Mouse (Mus musculus): ENCODE results near the gene Clcc1. TPM values are rescaled to one million over a fixed set of nuclear protein-coding genes. Genes with fewer than 3 reads are reported as not detected.
"Not testable (repeated sequence)": the region's sequence is repeated elsewhere in the genome, so short reads cannot be mapped to it uniquely, and the experiment has no call there.

Clcc1 gene
- polyA plus RNA-seq, 1 experiment from 2014 or later, result 49.7 TPM

DNA sequence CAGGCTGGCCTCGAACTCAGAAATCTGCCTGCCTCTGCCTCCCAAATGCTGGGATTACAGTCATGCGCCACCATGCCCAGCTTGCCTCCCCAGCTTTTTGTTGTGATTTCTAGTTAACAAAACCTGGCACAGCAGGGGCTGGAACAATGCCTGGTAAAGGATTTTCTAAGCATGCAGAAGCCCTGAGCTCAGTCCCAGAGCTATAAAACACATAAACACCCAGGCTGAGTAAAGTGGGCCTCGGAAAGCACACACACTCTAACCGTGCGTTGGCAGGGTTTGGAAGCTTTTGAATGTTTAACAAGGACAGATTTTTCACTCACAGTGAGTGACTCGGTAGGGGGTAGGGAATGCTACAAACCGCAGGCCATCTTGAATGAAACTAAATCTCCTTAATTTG is 7.7 kb upstream of the Clcc1 start:
- Histone ChIP-seq H3K4me3 (ENCODE audit: low read depth, low read length) (no peak overlapping the region), H3K36me3 (replicated peaks; ENCODE audit: insufficient read depth, low read length) (no peaks in the 10 kb centered on the region), H3K4me1 (ENCODE audit: insufficient read depth) (no peaks in the 10 kb centered on the region), H3K27me3 (ENCODE audit: insufficient read depth, low read length) (no peaks in the 10 kb centered on the region), H3K27ac (ENCODE audit: low read depth) (no peak overlapping the region), H3K9me3 (ENCODE audit: low read length) (no peaks in the 10 kb centered on the region), H3K4me2 (ENCODE audit: low read depth, low read length) (no peak overlapping the region), H3K9ac (replicated peaks) (no peak overlapping the region)
- DNase-seq (no peak), ATAC-seq (no peak)
- no peak for TF ChIP-seq EP300 (IDR thresholded peaks at IDR 0.05; ENCODE audit: low read depth)
- 70% methylated on average over 7 of the region's 7 CpGs for WGBS (ENCODE audit: insufficient replicate concordance)

DNA sequence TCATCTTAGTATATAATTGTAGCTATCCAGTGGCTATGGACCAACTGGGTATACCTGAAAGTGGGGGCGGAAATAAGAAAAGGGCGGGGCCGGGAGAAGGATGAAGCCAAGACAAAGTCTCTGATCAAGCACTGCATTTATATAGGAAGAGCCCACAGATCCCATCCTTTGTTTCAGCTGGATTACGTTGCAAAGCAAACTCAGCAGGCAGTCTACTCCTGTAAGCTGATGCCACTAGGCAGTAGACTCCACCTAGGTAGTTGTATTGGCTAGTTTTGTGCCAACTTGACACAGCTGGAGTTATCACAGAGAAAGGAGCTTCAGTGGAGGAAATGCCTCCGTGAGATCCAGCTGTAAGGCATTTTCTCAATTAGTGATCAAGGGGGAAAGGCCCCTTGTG is 6.0 kb upstream of the Clcc1 start:
- H3K27me3 ChIP-seq (ENCODE audit: insufficient read depth, low read length); H3K36me3 ChIP-seq (replicated peaks; ENCODE audit: insufficient read depth, low read length); ATAC-seq; DNase-seq; H3K27ac ChIP-seq (ENCODE audit: low read depth); H3K9me3 ChIP-seq (ENCODE audit: low read length); H3K4me3 ChIP-seq (ENCODE audit: low read depth, low read length); H3K4me1 ChIP-seq (ENCODE audit: insufficient read depth); H3K4me2 ChIP-seq (ENCODE audit: low read depth, low read length); H3K9ac ChIP-seq (replicated peaks): not testable (repeated sequence)
- WGBS (ENCODE audit: insufficient replicate concordance), result 67% methylated on average over 5 of the region's 5 CpGs

DNA sequence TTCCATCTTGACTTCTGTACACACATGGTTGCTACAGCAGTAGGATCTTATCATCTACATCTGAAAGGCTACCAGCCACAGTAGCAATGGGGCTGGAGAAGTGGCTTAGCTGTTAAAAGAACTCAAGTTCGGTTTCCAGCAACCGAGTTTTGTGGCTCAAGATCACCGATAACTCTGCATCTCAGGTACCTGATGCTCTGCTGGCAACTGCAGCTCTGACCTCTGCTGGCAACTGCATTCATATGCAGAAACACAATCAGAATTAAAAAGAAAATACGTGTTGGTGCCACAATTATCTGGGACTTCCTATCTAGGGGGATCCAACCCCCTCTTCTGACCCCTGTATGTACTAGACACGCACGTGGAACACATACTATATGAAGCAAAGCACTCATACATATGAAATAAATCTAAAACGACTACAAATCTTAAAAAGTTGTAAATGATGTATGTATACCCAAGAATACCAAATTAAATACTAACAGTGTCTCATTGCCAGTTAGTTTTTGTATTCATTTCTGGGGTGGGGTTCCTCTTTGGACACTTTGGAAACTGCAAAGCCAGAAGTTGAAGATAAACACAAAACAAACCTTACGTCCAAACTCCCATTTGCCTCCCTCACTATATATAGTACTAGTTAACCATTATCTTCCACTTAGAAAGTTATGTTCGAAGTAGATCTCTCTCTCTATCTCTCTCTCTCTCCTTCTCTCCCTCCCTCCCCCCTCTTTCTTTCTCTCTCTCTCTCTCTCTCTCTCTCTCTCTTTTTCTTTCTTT is 659 bp upstream of the Clcc1 start:
- H3K9ac ChIP-seq (replicated peaks), result 0 out of 2 replicates have a peak overlapping the region, but pooled peaks have one; percentile 2
- peak; percentile 30 for DNase-seq

DNA sequence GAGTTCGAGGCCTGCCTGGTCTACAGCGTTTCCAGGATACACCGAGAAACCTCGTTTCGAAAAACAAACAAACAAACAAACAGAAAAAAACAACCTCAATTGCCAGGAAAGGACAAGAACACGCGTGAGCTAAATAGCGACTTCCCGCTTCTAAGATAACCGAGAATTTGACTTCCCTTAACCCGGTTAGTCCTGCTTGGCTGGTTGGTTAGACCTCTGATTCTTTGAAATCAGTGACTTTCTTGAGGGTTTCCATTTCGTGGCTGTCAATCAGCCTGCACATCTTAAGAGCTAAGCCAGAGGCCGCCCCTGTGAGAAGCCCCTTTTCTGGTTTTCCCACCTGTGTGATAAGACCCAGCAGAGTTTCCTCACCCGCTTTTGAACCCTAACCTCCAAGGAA is 853 bp downstream of the Clcc1 start:
- Histone ChIP-seq H3K9me3 (ENCODE audit: low read length) (no peaks in the 10 kb centered on the region), H3K27me3 (ENCODE audit: insufficient read depth, low read length) (no peaks in the 10 kb centered on the region), H3K4me1 (ENCODE audit: insufficient read depth) (peaks cover 11% of the 10 kb centered on the region), H3K9ac (replicated peaks) (peak overlapping the region; percentile 81), H3K4me3 (ENCODE audit: low read depth, low read length) (peak overlapping the region; percentile 77), H3K4me2 (ENCODE audit: low read depth, low read length) (peak overlapping the region; percentile 80), H3K36me3 (replicated peaks; ENCODE audit: insufficient read depth, low read length) (no peaks in the 10 kb centered on the region), H3K27ac (ENCODE audit: low read depth) (peak overlapping the region; percentile 88)
- WGBS (ENCODE audit: insufficient replicate concordance), result 9% methylated on average over 14 of the region's 14 CpGs
- DNase-seq, result no peak
- no peak for TF ChIP-seq CTCF (IDR thresholded peaks at IDR 0.05; ENCODE audit: low read depth)
- no peak for TF ChIP-seq EP300 (IDR thresholded peaks at IDR 0.05; ENCODE audit: low read depth)
- no peak for ATAC-seq

More for the DNA sequence above, 659 bp upstream of the Clcc1 start:
- Histone ChIP-seq H3K36me3 (replicated peaks; ENCODE audit: insufficient read depth, low read length) (no peaks in the 10 kb centered on the region), H3K4me3 (ENCODE audit: low read depth, low read length) (peak overlapping the region; percentile 77), H3K27ac (ENCODE audit: low read depth) (peak overlapping the region; percentile 71), H3K4me2 (ENCODE audit: low read depth, low read length) (peak overlapping the region; percentile 80), H3K27me3 (ENCODE audit: insufficient read depth, low read length) (no peaks in the 10 kb centered on the region), H3K9me3 (ENCODE audit: low read length) (no peaks in the 10 kb centered on the region), H3K4me1 (ENCODE audit: insufficient read depth) (peaks cover 11% of the 10 kb centered on the region)
- ATAC-seq, result peak; percentile 35
- peak; percentile 52 for TF ChIP-seq CTCF (IDR thresholded peaks at IDR 0.05; ENCODE audit: low read depth)
- TF ChIP-seq EP300 (IDR thresholded peaks at IDR 0.05; ENCODE audit: low read depth), result peak; percentile 37; the same call in 1 of the 2 replicates
- 13% methylated on average over 9 of the region's 9 CpGs for WGBS (ENCODE audit: insufficient replicate concordance)

DNA sequence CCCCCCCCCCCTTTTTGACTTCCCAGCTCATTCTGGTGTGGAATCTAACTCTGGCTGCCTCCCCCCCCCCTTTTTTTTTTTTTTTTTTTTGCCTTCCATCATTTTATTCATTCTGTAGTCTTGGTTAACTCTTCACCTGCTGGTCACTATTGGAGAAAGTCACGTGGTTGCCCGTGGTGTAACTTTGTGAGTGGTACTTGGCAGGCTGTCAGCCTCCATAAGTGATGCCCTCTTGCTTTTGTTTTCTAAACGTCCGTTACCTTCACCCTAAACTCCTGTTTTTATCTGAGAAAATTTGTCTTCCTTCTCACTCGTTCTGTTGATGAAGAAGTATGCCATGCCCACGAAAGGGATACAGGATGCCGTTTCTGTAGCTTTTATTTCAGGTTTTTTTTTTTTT is 1.8 kb downstream of the Clcc1 start:
- 81% methylated on average over 7 of the region's 7 CpGs for WGBS (ENCODE audit: insufficient replicate concordance)
- no peak overlapping the region for H3K9ac ChIP-seq (replicated peaks)
- H3K27ac ChIP-seq (ENCODE audit: low read depth), result no peak overlapping the region
- TF ChIP-seq EP300 (IDR thresholded peaks at IDR 0.05; ENCODE audit: low read depth), result no peak
- TF ChIP-seq CTCF (IDR thresholded peaks at IDR 0.05; ENCODE audit: low read depth), result no peak
- no peak for ATAC-seq
- DNase-seq, result no peak
- no peaks in the 10 kb centered on the region for H3K36me3 ChIP-seq (replicated peaks; ENCODE audit: insufficient read depth, low read length)
- no peaks in the 10 kb centered on the region for H3K27me3 ChIP-seq (ENCODE audit: insufficient read depth, low read length)
- no peak overlapping the region for H3K4me3 ChIP-seq (ENCODE audit: low read depth, low read length)
- H3K4me2 ChIP-seq (ENCODE audit: low read depth, low read length), result peak overlapping the region; percentile 80
- H3K9me3 ChIP-seq (ENCODE audit: low read length), result no peaks in the 10 kb centered on the region
- peaks cover 11% of the 10 kb centered on the region for H3K4me1 ChIP-seq (ENCODE audit: insufficient read depth)

DNA sequence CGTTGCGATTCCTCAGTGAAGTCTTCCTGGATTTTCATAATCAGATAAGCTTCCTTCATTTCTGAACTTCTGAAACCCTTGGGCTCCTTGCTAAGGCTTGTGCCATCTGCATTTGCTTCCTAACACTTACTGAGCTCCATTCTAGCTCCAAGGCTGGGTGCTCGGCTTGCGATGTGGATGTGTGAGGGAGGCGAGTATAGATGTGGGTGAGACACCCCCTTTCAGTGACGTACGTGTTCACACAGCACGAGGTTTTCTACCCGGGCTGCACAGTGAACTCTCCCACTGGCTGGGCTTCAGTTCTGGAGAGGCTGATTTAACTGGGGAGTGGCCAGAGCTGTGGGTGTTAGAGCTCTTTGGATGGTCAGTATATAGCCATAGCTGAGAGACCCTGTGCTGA is 4.9 kb downstream of the Clcc1 start:
- DNase-seq, result no peak
- no peak for TF ChIP-seq EP300 (IDR thresholded peaks at IDR 0.05; ENCODE audit: low read depth)
- TF ChIP-seq CTCF (IDR thresholded peaks at IDR 0.05; ENCODE audit: low read depth), result no peak
- Histone ChIP-seq H3K4me2 (ENCODE audit: low read depth, low read length) (no peak overlapping the region), H3K4me1 (ENCODE audit: insufficient read depth) (0 out of 2 replicates have a peak, but pooled peaks cover 5% of the 10 kb centered on the region), H3K9me3 (ENCODE audit: low read length) (no peaks in the 10 kb centered on the region), H3K9ac (replicated peaks) (no peak overlapping the region), H3K4me3 (ENCODE audit: low read depth, low read length) (no peak overlapping the region), H3K36me3 (replicated peaks; ENCODE audit: insufficient read depth, low read length) (peaks cover 19% of the 10 kb centered on the region), H3K27ac (ENCODE audit: low read depth) (no peak overlapping the region), H3K27me3 (ENCODE audit: insufficient read depth, low read length) (no peaks in the 10 kb centered on the region)
- 95% methylated on average over 9 of the region's 9 CpGs for WGBS (ENCODE audit: insufficient replicate concordance)
- ATAC-seq, result no peak

All from liver, postnatal 0 days (tissue).